Mouse (Mus musculus) liver, adult 2 months (tissue): ENCODE measurements at regions not wholly inside any gene's neighbourhood (a gene's known extent, or its start where the extent isn't known, plus 50 kb on each side); places are given as distances from the start of the nearest gene placed in this dataset.
A peak's percentile ranks its signal among the peaks of the same experiment; 100 is the strongest.

ENCODE experiments used
- DNase-seq: peaks from one replicate; pipeline ENCODE4 v3.0.0-alpha.2; 2011; ENCODE audit warnings: low read depth, low spot score; ENCODE audit errors: extremely low read depth
- H3K27ac ChIP-seq: fragments of 200-500 bp; replicated peaks from 2 replicates; pipeline ENCODE4 v1.5.1; 2012; ENCODE audit warnings: low read depth, mild to moderate bottlenecking, control low read depth, inconsistent platforms, low read length; ENCODE audit not compliant: insufficient read depth
- H3K27me3 ChIP-seq: fragments of 200-500 bp; 2 replicates; pipeline ENCODE4 v1.6.1; 2012; ENCODE audit warnings: mild to moderate bottlenecking, moderate library complexity, low read length, inconsistent platforms; ENCODE audit not compliant: control insufficient read depth, insufficient read depth
- H3K36me3 ChIP-seq: fragments of 200-500 bp; 2 replicates; pipeline ENCODE4 v1.6.1; 2012; ENCODE audit warnings: low read length, inconsistent platforms; ENCODE audit not compliant: control insufficient read depth, insufficient read depth
- H3K4me1 ChIP-seq: fragments of 200-500 bp; 2 replicates; pipeline ENCODE4 v1.6.1; 2011; ENCODE audit warnings: low read length; ENCODE audit not compliant: control insufficient read depth, insufficient read depth
- H3K4me3 ChIP-seq: fragments of 200-500 bp; 2 replicates; pipeline ENCODE4 v1.5.1; 2011; ENCODE audit warnings: low read depth, mild to moderate bottlenecking, control low read depth, low read length, moderate library complexity; ENCODE audit not compliant: insufficient read depth
- H3K79me2 ChIP-seq: fragments of 200-500 bp; 2 replicates; pipeline ENCODE4 v1.6.1; 2012; ENCODE audit warnings: inconsistent platforms, mild to moderate bottlenecking, low read length, moderate library complexity; ENCODE audit not compliant: control insufficient read depth, insufficient read depth
- H3K9ac ChIP-seq: fragments of 200-500 bp; 2 replicates; pipeline ENCODE4 v1.6.1; 2012; ENCODE audit warnings: low read depth, mild to moderate bottlenecking, control low read depth, inconsistent platforms, low read length
- CTCF ChIP-seq: fragments of 200-500 bp; IDR thresholded peaks from 2 replicates; pipeline ENCODE4 v1.5.1; 2011; ENCODE audit warnings: low read depth, low read length, control low read depth
- POLR2A ChIP-seq: fragments of 200-500 bp; IDR thresholded peaks from 2 replicates; pipeline ENCODE4 v1.6.1; 2011; ENCODE audit warnings: low read length, control low read depth; ENCODE audit not compliant: insufficient read depth; ENCODE audit errors: extremely low read depth
- WGBS: fragments of 180-500 bp; shearing (Covaris S2); methylation state at CpG from one replicate; pipeline ENCODE4 v1.1.7; 2018; 5-methylcytosine and 5-hydroxymethylcytosine counted together

- Histone ChIP-seq H3K36me3 (no peaks in the 10 kb centered on the region), H3K9ac (no peak overlapping the region), H3K79me2 (no peaks in the 10 kb centered on the region), H3K27me3 (no peaks in the 10 kb centered on the region), H3K4me1 (no peaks in the 10 kb centered on the region), H3K27ac (no peak overlapping the region), H3K4me3 (no peak overlapping the region)
- DNase-seq: no peak
- no peak for TF ChIP-seq POLR2A
- no peak for TF ChIP-seq CTCF
- 88% methylated on average over 4 of the region's 4 CpGs for WGBS
Measured at GRCm38 (mm10) chr1:76664381-76664780, 850.5 kb downstream of the Epha4 start.

- Histone ChIP-seq H3K9ac (no peak overlapping the region), H3K27ac (no peak overlapping the region), H3K36me3 (no peaks in the 10 kb centered on the region), H3K4me3 (no peak overlapping the region), H3K27me3 (no peaks in the 10 kb centered on the region), H3K4me1 (no peaks in the 10 kb centered on the region), H3K79me2 (no peaks in the 10 kb centered on the region)
- no peak for DNase-seq
- 69% methylated on average over 6 of the region's 6 CpGs for WGBS
- no peak for TF ChIP-seq POLR2A
Measured at GRCm38 (mm10) chr1:76676836-76677235, 838.1 kb downstream of the Epha4 start.

- Histone ChIP-seq H3K4me3 (no peak overlapping the region), H3K27ac (no peak overlapping the region), H3K9ac (no peak overlapping the region), H3K79me2 (no peaks in the 10 kb centered on the region), H3K27me3 (no peaks in the 10 kb centered on the region), H3K36me3 (no peaks in the 10 kb centered on the region), H3K4me1 (no peaks in the 10 kb centered on the region)
- DNase-seq: no peak
- 74% methylated on average over 2 of the region's 2 CpGs for WGBS
- TF ChIP-seq POLR2A (no peak), CTCF (no peak)
Measured at GRCm38 (mm10) chr1:76705556-76705955, 809.3 kb downstream of the Epha4 start.

- WGBS: 83% methylated on average over 11 of the region's 11 CpGs
- DNase-seq: no peak
Measured at GRCm38 (mm10) chr1:76717639-76718292, 797.1 kb downstream of the Epha4 start.

GRCm38 (mm10) chr1:76724453-76724852 is 790.4 kb downstream of the Epha4 start:
- no peaks in the 10 kb centered on the region for H3K4me1 ChIP-seq
- H3K79me2 ChIP-seq: no peaks in the 10 kb centered on the region
- H3K27me3 ChIP-seq: no peaks in the 10 kb centered on the region
- TF ChIP-seq CTCF (no peak), POLR2A (no peak)
- peak; percentile 33 for DNase-seq
- H3K27ac ChIP-seq: no peak overlapping the region
- no peaks in the 10 kb centered on the region for H3K36me3 ChIP-seq
- WGBS: 45% methylated on average over 3 of the region's 3 CpGs
- no peak overlapping the region for H3K9ac ChIP-seq
- no peak overlapping the region for H3K4me3 ChIP-seq

More at GRCm38 (mm10) chr1:76717639-76718292, 797.1 kb downstream of the Epha4 start:
- Histone ChIP-seq H3K27me3 (no peaks in the 10 kb centered on the region), H3K27ac (no peak overlapping the region), H3K36me3 (no peaks in the 10 kb centered on the region), H3K4me1 (no peaks in the 10 kb centered on the region), H3K79me2 (no peaks in the 10 kb centered on the region), H3K4me3 (no peak overlapping the region), H3K9ac (no peak overlapping the region)
- TF ChIP-seq CTCF: no peak
- TF ChIP-seq POLR2A: no peak

- no peak overlapping the region for H3K9ac ChIP-seq
- H3K79me2 ChIP-seq: no peaks in the 10 kb centered on the region
- peaks cover 12% of the 10 kb centered on the region; the same call in 1 of the 2 replicates for H3K27me3 ChIP-seq
- no peaks in the 10 kb centered on the region for H3K36me3 ChIP-seq
- H3K4me3 ChIP-seq: no peak overlapping the region
- H3K27ac ChIP-seq: no peak overlapping the region
- H3K4me1 ChIP-seq: no peaks in the 10 kb centered on the region
- TF ChIP-seq POLR2A: no peak
- no peak for TF ChIP-seq CTCF
- WGBS: 92% methylated on average over 1 of the region's 1 CpGs
- DNase-seq: no peak
Measured at GRCm38 (mm10) chr1:76737003-76737402, 777.9 kb downstream of the Epha4 start.
